Mouse (Mus musculus): ENCODE measurements around the gene Slc37a3.

DNA sequence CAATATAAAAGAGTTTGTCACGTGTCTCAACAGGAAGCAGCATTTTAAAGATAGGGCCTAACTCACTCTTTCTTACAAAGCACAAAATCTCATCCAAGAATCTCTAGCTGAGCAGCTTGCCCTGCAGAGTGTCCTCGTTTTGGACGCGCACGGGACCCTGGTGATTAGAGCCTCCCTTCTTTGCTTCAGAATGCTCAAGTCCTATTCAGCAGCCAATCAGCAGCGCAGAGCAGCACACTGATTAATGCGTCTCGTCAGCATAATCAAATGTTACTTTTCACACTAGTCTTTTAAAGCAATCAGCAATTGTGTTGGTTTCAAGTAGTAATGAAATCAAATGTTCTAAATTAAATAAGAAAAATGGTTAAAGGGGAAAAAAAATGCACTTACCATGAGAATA is 39.1 kb downstream of the Slc37a3 start:
- TF ChIP-seq EP300 (IDR thresholded peaks at IDR 0.05; ENCODE audit: low read depth): no peak
- TF ChIP-seq CTCF (IDR thresholded peaks at IDR 0.05; ENCODE audit: low read depth): no peak

Data from liver, embryonic 14.5 days (tissue).